Mouse (Mus musculus): ENCODE results near the gene Jmy. TPM values are rescaled to one million over a fixed set of nuclear protein-coding genes. Genes with fewer than 3 reads are reported as not detected.

The Jmy gene
- total and polyA plus RNA-seq, 2 experiments from 2014 or later, result 7.8 to 22.0 TPM

DNA sequence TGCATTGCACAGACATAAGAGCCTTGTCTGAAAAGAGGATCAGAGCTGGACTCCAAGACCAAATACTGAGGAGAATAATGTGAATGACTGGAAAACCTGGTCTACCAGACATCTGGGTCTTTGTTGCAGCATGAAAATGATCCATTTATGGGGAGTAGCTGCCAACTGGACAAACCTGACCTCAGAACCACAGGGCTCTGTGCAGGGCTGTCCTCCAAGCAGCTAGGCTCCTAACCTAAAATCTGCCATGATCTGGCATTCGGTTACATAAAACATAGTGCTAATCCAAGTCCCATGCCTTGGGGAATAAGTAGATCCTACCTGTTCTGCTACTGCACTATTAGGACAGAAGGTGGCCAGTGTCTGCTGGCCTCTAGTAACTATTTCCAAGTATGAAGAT, 70.4 kb downstream of the Jmy start:
- TF ChIP-seq CTCF (IDR thresholded peaks at IDR 0.05), result no peak

DNA sequence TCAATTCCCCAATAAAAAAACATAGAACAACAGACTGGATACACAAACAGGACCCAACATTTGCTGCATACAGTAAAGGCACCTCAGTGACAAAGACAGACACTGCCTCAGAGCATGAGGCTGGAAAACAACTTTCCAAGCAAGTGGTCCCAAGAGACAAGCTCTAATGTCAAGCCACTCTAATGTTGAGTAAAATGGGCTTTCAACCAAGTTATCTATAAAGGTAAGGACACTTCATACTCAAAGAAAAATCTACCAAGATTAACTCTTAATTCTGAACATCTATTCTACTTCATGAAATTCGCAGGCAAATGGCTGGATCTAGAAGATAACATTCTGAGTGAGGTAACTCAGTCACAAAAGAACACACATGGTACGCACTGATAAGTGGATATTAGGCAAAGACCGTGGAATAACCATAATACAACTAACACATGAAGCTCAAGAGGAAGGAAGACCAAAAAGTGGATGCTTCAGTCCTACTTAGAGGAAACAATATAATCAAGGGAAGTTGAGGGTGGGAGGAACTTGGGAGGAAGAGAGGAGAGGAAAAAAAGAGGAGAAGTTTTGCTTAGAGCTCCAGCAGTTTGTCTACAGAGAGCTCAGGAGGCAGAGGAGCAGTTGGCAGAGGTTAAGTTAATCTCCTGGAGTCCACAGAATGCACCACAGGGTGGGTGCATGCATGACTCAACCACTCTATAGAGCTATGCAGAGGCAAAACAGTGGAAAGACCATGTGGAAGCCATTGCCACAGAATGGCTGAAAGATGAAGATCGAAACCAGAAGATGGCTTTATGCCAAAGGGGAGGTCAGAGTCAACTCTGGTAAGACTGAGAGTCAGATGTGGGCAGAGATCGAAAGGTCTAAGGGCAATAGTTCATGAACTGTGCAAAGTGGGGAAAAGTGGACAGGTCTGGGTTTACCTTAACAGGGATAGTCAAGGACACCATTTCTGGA, 71.4 kb downstream of the Jmy start:
- ATAC-seq (ENCODE audit: low FRiP score) (no peak), DNase-seq (ENCODE audit: low spot score) (no peak)
- Histone ChIP-seq H3K4me2 (ENCODE audit: low read depth, low read length, poor library complexity, severe bottlenecking) (no peak overlapping the region), H3K4me3 (ENCODE audit: low read depth, low read length) (no peak overlapping the region), H3K27ac (ENCODE audit: low read depth, low read length) (no peak overlapping the region), H3K9ac (replicated peaks; ENCODE audit: low read length, poor library complexity, severe bottlenecking) (no peak overlapping the region), H3K27me3 (ENCODE audit: insufficient read depth, low read length) (no peaks in the 10 kb centered on the region), H3K36me3 (ENCODE audit: insufficient read depth, low read length) (0 out of 2 replicates have a peak, but pooled peaks cover 8% of the 10 kb centered on the region), H3K9me3 (ENCODE audit: low read length) (no peaks in the 10 kb centered on the region), H3K4me1 (ENCODE audit: insufficient read depth, low read length) (no peaks in the 10 kb centered on the region)
- 95% methylated on average over 5 of the region's 5 CpGs for WGBS
- no peak for TF ChIP-seq CTCF (IDR thresholded peaks at IDR 0.05)

More for the DNA sequence above, 70.4 kb downstream of the Jmy start:
- Histone ChIP-seq H3K9ac (replicated peaks; ENCODE audit: low read length, poor library complexity, severe bottlenecking) (no peak overlapping the region), H3K4me2 (ENCODE audit: low read depth, low read length, poor library complexity, severe bottlenecking) (no peak overlapping the region), H3K4me3 (ENCODE audit: low read depth, low read length) (no peak overlapping the region), H3K4me1 (ENCODE audit: insufficient read depth, low read length) (no peaks in the 10 kb centered on the region), H3K9me3 (ENCODE audit: low read length) (no peaks in the 10 kb centered on the region), H3K27ac (ENCODE audit: low read depth, low read length) (no peak overlapping the region), H3K36me3 (ENCODE audit: insufficient read depth, low read length) (0 out of 2 replicates have a peak, but pooled peaks cover 10% of the 10 kb centered on the region), H3K27me3 (ENCODE audit: insufficient read depth, low read length) (no peaks in the 10 kb centered on the region)
- no peak for DNase-seq (ENCODE audit: low spot score)
- WGBS, result 100% methylated on average over 1 of the region's 1 CpGs
- ATAC-seq (ENCODE audit: low FRiP score), result no peak

DNA sequence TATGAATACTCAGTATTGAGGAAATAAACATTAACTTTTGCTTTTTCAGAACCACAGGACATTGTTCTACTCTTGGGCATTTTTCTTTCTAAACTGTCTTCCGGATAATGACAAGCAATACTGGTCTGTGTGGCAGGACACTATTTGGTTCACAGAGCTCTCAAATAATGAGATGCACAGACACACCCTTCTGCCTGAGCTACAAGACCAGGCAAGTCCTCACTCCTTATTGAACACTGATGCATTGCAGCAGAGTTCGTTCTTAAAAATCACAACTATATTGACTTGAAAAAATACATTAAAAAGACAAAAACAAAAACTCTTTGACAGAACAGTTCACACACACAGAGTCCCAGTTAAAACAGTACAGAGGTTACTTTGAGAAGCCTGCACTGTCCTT, 76.4 kb downstream of the Jmy start:
- no peak overlapping the region for H3K4me2 ChIP-seq (ENCODE audit: low read depth, low read length, poor library complexity, severe bottlenecking)
- 0 out of 2 replicates have a peak, but pooled peaks cover 3% of the 10 kb centered on the region for H3K36me3 ChIP-seq (ENCODE audit: insufficient read depth, low read length)
- H3K27ac ChIP-seq (ENCODE audit: low read depth, low read length), result no peak overlapping the region
- no peak overlapping the region for H3K4me3 ChIP-seq (ENCODE audit: low read depth, low read length)
- H3K9ac ChIP-seq (replicated peaks; ENCODE audit: low read length, poor library complexity, severe bottlenecking), result no peak overlapping the region
- DNase-seq (ENCODE audit: low spot score) (no peak), ATAC-seq (ENCODE audit: low FRiP score) (no peak)
- WGBS, result 87% methylated on average over 2 of the region's 2 CpGs
- H3K27me3 ChIP-seq (ENCODE audit: insufficient read depth, low read length), result no peaks in the 10 kb centered on the region
- no peaks in the 10 kb centered on the region for H3K4me1 ChIP-seq (ENCODE audit: insufficient read depth, low read length)
- no peak for TF ChIP-seq CTCF (IDR thresholded peaks at IDR 0.05)
- no peaks in the 10 kb centered on the region for H3K9me3 ChIP-seq (ENCODE audit: low read length)

DNA sequence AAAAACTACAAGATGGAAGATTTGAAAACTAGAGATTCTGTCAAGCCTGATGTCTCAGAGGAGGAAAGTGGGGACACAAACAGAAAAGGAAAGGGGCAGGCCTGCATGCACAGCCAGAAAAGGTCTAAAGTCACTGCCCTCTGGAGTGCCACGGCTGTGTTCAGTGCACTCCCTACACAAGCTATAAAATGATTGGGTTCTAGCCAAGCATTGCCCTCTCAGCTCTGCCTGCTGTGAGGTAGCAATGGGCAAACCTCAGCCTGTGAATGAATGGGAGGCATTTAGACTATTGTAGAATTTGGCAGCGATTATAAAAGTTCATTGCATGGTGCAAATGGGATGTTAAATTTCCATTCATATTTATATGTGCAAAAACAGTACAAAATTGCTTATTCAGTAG, 79.8 kb downstream of the Jmy start:
- no peak for TF ChIP-seq CTCF (IDR thresholded peaks at IDR 0.05)
- ATAC-seq (ENCODE audit: low FRiP score) (no peak), DNase-seq (ENCODE audit: low spot score) (peak; percentile 11)
- H3K27me3 ChIP-seq (ENCODE audit: insufficient read depth, low read length), result no peaks in the 10 kb centered on the region
- H3K4me2 ChIP-seq (ENCODE audit: low read depth, low read length, poor library complexity, severe bottlenecking), result no peak overlapping the region
- H3K4me1 ChIP-seq (ENCODE audit: insufficient read depth, low read length), result no peaks in the 10 kb centered on the region
- H3K36me3 ChIP-seq (ENCODE audit: insufficient read depth, low read length), result no peaks in the 10 kb centered on the region
- no peak overlapping the region for H3K4me3 ChIP-seq (ENCODE audit: low read depth, low read length)
- H3K9ac ChIP-seq (replicated peaks; ENCODE audit: low read length, poor library complexity, severe bottlenecking), result no peak overlapping the region
- 78% methylated on average over 2 of the region's 2 CpGs for WGBS
- no peak overlapping the region for H3K27ac ChIP-seq (ENCODE audit: low read depth, low read length)
- no peaks in the 10 kb centered on the region for H3K9me3 ChIP-seq (ENCODE audit: low read length)

DNA sequence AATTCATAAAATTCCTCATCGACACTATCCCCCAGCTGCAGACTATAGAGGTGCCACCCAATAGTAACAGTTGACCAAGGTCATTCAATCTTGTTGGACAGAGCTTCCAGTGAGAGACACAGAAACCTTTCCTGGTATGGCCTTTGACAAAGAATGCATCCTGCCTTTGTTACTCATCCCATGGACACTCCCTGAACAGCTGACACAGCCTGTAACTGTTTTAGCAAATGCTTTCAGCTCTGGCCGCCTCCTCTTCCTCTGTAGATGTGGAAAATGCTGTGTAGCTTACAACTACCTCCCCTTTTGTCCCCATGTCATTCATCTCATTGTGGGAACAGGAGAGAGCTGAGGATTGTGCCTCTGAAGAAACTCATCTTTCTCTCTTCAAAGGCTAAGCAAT, 81.3 kb downstream of the Jmy start:
- H3K9ac ChIP-seq (replicated peaks; ENCODE audit: low read length, poor library complexity, severe bottlenecking), result no peak overlapping the region
- no peak overlapping the region for H3K27ac ChIP-seq (ENCODE audit: low read depth, low read length)
- H3K4me2 ChIP-seq (ENCODE audit: low read depth, low read length, poor library complexity, severe bottlenecking), result no peak overlapping the region
- no peaks in the 10 kb centered on the region for H3K36me3 ChIP-seq (ENCODE audit: insufficient read depth, low read length)
- no peaks in the 10 kb centered on the region for H3K4me1 ChIP-seq (ENCODE audit: insufficient read depth, low read length)
- H3K4me3 ChIP-seq (ENCODE audit: low read depth, low read length), result no peak overlapping the region
- no peaks in the 10 kb centered on the region for H3K27me3 ChIP-seq (ENCODE audit: insufficient read depth, low read length)
- no peak for DNase-seq (ENCODE audit: low spot score)
- H3K9me3 ChIP-seq (ENCODE audit: low read length), result no peaks in the 10 kb centered on the region
- no peak for ATAC-seq (ENCODE audit: low FRiP score)
- WGBS, result 84% methylated on average over 2 of the region's 2 CpGs
- TF ChIP-seq CTCF (IDR thresholded peaks at IDR 0.05), result no peak

DNA sequence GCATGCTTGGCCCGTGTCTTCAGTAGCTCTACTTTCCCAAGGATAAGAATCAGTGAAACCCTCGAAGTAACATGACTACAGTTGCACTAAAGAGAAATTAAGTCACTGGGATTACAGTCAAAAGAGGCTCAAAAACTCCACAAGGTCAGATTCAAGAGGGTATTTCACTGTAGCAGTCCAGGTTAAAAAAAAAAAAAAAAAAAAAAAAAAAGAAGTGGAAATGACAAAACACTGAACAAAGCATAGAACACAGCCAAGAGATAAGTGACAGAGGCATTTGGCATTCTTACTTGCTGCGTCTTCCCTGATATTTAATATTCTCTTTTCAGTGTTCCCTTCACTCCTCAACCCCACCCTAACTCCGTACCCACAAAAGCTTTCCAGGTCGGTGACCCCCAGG, 84.6 kb downstream of the Jmy start:
- TF ChIP-seq CTCF (IDR thresholded peaks at IDR 0.05), result no peak

More for the DNA sequence above, 84.6 kb downstream of the Jmy start:
- DNase-seq (ENCODE audit: low spot score), result no peak
- H3K4me1 ChIP-seq (ENCODE audit: insufficient read depth, low read length), result no peaks in the 10 kb centered on the region
- ATAC-seq (ENCODE audit: low FRiP score), result no peak
- no peak overlapping the region for H3K9ac ChIP-seq (replicated peaks; ENCODE audit: low read length, poor library complexity, severe bottlenecking)
- H3K36me3 ChIP-seq (ENCODE audit: insufficient read depth, low read length), result no peaks in the 10 kb centered on the region
- H3K9me3 ChIP-seq (ENCODE audit: low read length), result no peaks in the 10 kb centered on the region
- no peak overlapping the region for H3K4me2 ChIP-seq (ENCODE audit: low read depth, low read length, poor library complexity, severe bottlenecking)
- WGBS, result 94% methylated on average over 5 of the region's 5 CpGs
- H3K4me3 ChIP-seq (ENCODE audit: low read depth, low read length), result no peak overlapping the region
- no peak overlapping the region for H3K27ac ChIP-seq (ENCODE audit: low read depth, low read length)
- H3K27me3 ChIP-seq (ENCODE audit: insufficient read depth, low read length), result no peaks in the 10 kb centered on the region

Measured in midbrain, postnatal 0 days (tissue).